28 mouse cellular contexts compared by ENCODE assay signal in genomic region chr9:115840791-115841190, GRCm38 (mm10).
"Had no signal": no experiment of that assay in that cellular context is flagged by ENCODE, and none has a peak within 500 bp of the region (broad histone marks: within the 10 kb centered on the region; RNA-seq: fewer than 3 reads in every experiment).

No protein-coding gene starts in this region.

- H3K9me3 ChIP-seq: embryonic facial prominence, embryonic 10.5 days; embryonic facial prominence, embryonic 12.5 days; embryonic facial prominence, embryonic 13.5 days; embryonic facial prominence, embryonic 15.5 days; forebrain, embryonic 10.5 days; forebrain, embryonic 12.5 days; forebrain, embryonic 13.5 days; forebrain, embryonic 15.5 days had no signal

- ATAC-seq: forebrain, embryonic 13.5 days; forebrain, embryonic 14.5 days; forebrain, embryonic 15.5 days; forebrain, embryonic 16.5 days; forebrain, postnatal 0 days had no signal

- H3K4me2 ChIP-seq: embryonic facial prominence, embryonic 12.5 days; embryonic facial prominence, embryonic 13.5 days; embryonic facial prominence, embryonic 15.5 days; forebrain, embryonic 12.5 days; forebrain, embryonic 13.5 days; forebrain, embryonic 15.5 days had no signal

- H3K4me1 ChIP-seq: embryonic facial prominence, embryonic 13.5 days; embryonic facial prominence, embryonic 15.5 days; forebrain, embryonic 13.5 days; forebrain, embryonic 15.5 days had no signal

- H3K27me3 ChIP-seq: embryonic facial prominence, embryonic 12.5 days; embryonic facial prominence, embryonic 13.5 days; embryonic facial prominence, embryonic 15.5 days; forebrain, embryonic 12.5 days; forebrain, embryonic 13.5 days; forebrain, embryonic 15.5 days had no signal

- DNase-seq: cerebellum, adult 2 months; cerebellum, adult 8-10 months; cerebellum, adult 9-10 months; cerebellum, adult 9-11 months; cerebellum, postnatal 10 days; cerebellum, postnatal 14 days; cerebellum, postnatal 25 days; cerebellum, postnatal 36 days; embryo, embryonic 11 days; forebrain, postnatal 0 days; gastrocnemius, adult 2 months; gastrocnemius, postnatal 10 days; gastrocnemius, postnatal 14 days; gastrocnemius, postnatal 25 days; gastrocnemius, postnatal 36 days; heart, adult 18-20 months; heart, adult 2 months had no signal

- H3K9ac ChIP-seq: embryonic facial prominence, embryonic 12.5 days; embryonic facial prominence, embryonic 13.5 days; embryonic facial prominence, embryonic 15.5 days; forebrain, embryonic 12.5 days; forebrain, embryonic 13.5 days; forebrain, embryonic 15.5 days; forebrain, postnatal 0 days had no signal

- H3K36me3 ChIP-seq: embryonic facial prominence, embryonic 10.5 days; embryonic facial prominence, embryonic 12.5 days; embryonic facial prominence, embryonic 13.5 days; embryonic facial prominence, embryonic 15.5 days; forebrain, embryonic 10.5 days; forebrain, embryonic 12.5 days; forebrain, embryonic 15.5 days had no signal

- H3K27ac ChIP-seq: embryonic facial prominence, embryonic 10.5 days; embryonic facial prominence, embryonic 12.5 days; embryonic facial prominence, embryonic 13.5 days; embryonic facial prominence, embryonic 15.5 days; forebrain, embryonic 10.5 days; forebrain, embryonic 12.5 days; forebrain, embryonic 13.5 days; forebrain, embryonic 15.5 days; gastrocnemius, adult 2 months; heart, adult 2 months had no signal

- H3K4me3 ChIP-seq: embryonic facial prominence, embryonic 10.5 days; embryonic facial prominence, embryonic 12.5 days; embryonic facial prominence, embryonic 13.5 days; embryonic facial prominence, embryonic 15.5 days; erythroblast, embryonic 14.5 days; forebrain, embryonic 10.5 days; forebrain, embryonic 12.5 days; forebrain, embryonic 13.5 days; forebrain, embryonic 15.5 days; gastrocnemius, adult 2 months; heart, adult 2 months had no signal
